ENCODE assay signal across 1 mouse cellular context in the genomic region with DNA sequence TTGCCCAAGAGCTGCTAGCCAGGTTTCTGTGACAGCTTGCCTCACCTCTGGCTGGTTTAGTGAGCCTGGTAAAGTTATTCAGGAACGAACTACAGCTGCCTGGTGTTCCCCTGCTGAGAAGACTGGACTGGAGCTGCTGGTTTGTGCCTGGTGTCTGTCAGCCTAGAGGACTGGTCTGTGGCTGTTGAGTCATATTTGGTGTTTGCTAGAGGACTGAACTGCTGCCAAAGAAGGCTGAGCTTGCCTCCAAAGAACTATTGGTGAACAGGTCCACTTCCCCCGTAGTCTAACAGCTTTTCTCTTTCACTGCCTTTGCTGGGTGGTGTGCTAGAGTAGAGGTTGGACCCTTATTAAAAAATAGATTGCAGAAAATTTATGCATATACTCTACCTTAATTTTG.
TF ChIP-seq lines count a peak whose summit lies in the region.

No protein-coding gene starts in this region.

TF ChIP-seq in MEL, 35 proteins besides CTCF, POLR2A, EP300 and RAD21 (continued from another document):
- TF ChIP-seq MAX (IDR thresholded peaks at IDR 0.05; ENCODE audit: low read length) (no peak), HCFC1 (IDR thresholded peaks at IDR 0.05; ENCODE audit: low read depth, low read length) (no peak)
